Mouse (Mus musculus): Measurements from ENCODE around the gene Zfp940.

DNA sequence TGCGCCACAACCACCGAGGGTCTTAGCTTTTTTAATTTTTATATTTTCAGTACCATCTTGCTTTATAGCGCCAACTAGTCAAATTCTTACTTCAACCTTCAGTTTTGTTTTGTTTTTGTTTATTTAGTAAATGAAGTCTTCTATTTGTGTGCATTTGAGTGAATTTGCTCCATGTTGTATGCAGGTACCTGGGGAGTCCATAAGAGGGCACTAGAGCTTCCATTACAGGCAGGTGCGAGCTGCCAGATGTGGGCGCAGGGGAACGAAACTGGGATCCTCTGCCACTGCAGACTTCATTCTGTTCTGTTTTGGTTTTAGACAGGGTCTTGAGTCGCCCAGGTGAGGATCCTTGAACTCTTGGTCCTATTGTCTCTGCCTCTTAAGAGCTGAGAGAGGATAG lies 8.2 kb upstream of the Zfp940 start:
- no peak for TF ChIP-seq POLR2A (IDR thresholded peaks at IDR 0.05; ENCODE audit: borderline replicate concordance, control insufficient read depth, low read depth, low read length)
- TF ChIP-seq CTCF (IDR thresholded peaks at IDR 0.05; ENCODE audit: control insufficient read depth, insufficient read depth, low read length): peak; percentile 23; the same call in 1 of the 2 replicates

Data from bone marrow, adult 2 months (tissue).